Mouse (Mus musculus): ENCODE measurements at regions not wholly inside any gene's neighbourhood (a gene's known extent, or its start where the extent isn't known, plus 50 kb on each side); places are given as distances from the start of the nearest gene placed in this dataset.

DNA sequence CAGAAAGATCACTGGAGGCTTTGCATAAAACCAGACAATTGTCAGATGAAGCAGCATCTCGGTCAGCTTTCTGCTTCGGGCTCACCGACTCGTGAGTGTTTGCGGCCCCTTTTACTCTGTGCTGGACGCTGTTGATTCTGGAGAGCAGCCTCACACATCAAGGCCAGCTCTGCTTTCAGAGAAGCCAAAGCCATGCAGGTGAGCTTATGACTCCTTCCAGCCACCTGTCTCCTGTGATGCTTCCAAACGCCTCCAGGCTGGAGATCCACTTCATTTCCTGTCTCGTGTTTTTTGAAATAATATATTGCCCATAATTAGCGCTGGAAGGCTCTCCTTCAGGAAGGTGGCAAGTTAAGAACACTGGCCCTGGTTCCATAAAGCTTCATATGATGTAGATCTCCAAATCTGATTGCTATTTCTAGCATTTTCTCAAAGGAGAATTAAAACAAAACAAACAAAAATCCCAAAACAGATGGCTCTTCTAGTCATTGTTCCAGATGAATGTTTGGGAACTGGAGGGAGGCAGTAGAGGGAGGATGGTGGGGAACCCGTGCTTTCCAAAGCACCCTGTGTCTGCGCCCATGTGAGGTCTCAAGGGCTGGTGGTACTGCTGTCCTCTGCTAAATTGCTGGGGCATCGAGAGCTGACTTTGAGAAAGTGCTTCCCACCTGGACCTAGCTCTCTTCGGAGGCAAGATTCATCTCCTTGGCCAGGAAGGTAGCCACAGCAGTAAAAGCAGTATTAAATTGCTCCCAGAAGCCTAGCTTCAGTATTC is 593.9 kb upstream of the Gm19410 start:
- TF ChIP-seq CTCF (conservative IDR thresholded peaks at IDR 0.05; ENCODE audit: low read length) (no peak), NANOG (IDR thresholded peaks at IDR 0.05; ENCODE audit: borderline replicate concordance, low read length) (no peak), POU5F1 (IDR thresholded peaks at IDR 0.05; ENCODE audit: borderline replicate concordance, low read length) (no peak)

All from E14TG2a.4 (cell line).